Mouse (Mus musculus): Measurements from ENCODE around the gene Ghrh. TPM values are rescaled to one million over a fixed set of nuclear protein-coding genes. Genes with fewer than 3 reads are reported as not detected.
"Not testable (repeated sequence)": the region's sequence is repeated elsewhere in the genome, so short reads cannot be mapped to it uniquely, and the experiment has no call there.

The Ghrh gene
- total RNA-seq (2014; fragmentation: Nextera tagmentation) (not detected in 2 replicates), total RNA-seq (2017) (not detected in 2 replicates)

DNA sequence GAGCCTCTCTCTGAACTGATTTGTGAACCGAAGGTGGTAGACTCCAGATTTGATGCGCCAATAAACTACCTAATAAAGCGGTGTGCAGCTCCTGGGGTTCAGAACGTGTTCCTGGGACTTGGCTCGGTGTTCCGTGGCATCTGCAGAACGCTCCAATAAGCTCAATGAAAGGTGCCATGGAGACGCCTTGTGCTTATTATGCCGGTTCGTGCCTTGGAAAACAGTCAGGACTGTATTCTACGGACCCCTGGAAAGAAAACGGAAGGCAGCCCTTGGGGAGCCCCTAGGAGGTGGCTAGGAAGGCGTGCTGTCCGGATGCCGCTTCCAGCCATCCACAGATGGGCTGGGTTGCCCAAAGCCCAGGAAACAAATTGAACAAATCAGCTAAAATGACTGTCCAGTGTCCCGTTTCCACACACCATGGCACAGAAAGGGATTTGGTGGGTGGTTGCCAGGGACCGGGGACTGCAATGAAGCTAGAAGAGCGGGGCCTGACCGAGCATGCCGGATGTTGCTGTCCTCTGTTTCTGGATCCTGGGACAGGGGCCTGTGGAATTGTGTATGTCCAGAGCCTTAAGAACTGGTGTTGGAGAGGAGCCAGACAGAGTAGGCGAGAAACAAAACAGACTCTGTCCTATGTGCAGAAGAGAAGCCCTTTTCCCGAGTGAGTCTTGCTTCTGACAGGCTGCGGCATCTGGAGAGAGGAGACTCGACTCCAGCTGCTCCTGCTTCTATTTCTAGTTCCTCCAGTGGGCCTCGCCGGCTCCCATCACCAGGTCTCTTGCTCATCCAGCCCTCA is at the start of gene Ghrh:
Gene Ghrh (minus strand): TSS at position 146 of the 799 bp plus-strand sequence.
- no peak for ATAC-seq (replicated peaks; ENCODE audit: poor library complexity, severe bottlenecking)

DNA sequence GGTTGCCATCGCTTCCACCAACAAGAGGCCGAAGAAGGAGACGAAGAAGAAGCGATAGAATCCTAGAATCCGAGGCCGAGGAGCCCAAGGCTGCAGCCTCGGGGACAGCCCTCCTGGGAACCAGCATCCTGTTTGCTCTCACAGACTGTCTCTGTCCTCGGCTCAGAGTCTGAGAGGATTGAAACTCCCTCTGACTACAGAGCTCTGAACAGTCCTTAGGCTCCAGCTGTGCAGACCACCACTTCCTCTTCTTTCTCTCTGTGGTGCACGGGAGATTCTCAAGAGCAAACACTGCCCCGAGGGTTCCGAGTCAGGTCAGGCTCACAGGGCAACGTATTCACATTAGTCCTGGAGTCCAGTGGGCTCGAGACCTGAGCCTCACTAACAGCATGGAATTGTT is 48.7 kb upstream of the Ghrh start:
- peak; percentile 92 for ATAC-seq (replicated peaks; ENCODE audit: poor library complexity, severe bottlenecking)

DNA sequence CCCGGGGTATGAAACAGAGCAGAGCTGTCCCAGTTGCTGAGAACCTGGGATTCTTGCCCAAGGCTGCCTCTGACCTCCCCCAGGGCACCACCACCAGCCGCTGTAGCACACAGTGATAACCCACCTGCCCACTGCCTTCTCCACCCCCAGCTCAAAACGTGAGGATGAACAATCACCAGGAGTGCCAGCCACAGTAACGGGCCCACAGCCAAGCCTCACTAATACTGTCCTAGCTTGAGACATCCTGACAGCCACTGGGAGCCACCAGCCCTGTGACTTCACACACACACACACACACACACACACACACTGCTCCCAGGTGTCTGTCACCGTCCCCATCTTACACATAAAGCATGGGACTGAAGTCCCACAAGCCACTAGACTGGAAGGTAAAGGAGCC is 48.1 kb upstream of the Ghrh start:
- ATAC-seq (replicated peaks; ENCODE audit: poor library complexity, severe bottlenecking): no peak

DNA sequence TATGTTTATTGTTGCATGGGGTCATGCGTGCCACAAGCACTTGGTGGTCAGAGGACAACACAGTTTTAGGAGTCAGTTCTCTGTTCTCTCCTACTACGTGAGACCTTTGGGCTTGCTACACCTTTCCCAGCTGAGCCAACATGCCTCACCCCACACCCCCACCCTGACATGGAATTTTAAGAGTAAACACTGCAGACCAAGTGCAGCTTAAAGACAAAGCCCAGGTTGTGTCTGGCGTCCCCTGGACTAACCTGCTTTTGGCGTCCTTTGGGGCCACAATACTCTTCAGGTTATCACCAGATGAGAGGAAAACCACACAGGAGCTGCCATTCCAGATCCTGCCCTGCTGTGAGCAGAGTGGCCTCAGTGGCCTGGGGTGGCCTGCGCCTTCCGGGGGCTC is 47.6 kb upstream of the Ghrh start:
- no peak for ATAC-seq (replicated peaks; ENCODE audit: poor library complexity, severe bottlenecking)

DNA sequence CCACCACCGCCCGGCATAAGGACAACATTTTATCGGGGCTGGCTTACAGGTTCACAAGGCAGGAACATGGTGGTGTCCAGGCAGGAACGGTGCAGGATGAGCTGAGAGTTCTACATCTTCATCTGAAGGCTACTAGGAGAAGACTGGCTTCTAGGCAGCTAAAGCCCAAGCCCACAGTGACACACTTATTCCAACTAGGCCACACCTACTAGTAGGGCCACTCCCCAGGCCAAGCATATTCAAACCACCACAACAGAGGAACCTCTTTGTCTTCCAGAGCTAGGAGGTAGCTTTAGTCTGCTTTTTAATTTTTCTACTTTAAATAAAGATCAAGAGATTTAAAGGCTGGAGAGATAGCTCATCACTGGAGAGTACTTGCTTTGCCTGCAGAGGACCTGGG is 46.2 kb upstream of the Ghrh start:
- ATAC-seq (replicated peaks; ENCODE audit: poor library complexity, severe bottlenecking): no peak

DNA sequence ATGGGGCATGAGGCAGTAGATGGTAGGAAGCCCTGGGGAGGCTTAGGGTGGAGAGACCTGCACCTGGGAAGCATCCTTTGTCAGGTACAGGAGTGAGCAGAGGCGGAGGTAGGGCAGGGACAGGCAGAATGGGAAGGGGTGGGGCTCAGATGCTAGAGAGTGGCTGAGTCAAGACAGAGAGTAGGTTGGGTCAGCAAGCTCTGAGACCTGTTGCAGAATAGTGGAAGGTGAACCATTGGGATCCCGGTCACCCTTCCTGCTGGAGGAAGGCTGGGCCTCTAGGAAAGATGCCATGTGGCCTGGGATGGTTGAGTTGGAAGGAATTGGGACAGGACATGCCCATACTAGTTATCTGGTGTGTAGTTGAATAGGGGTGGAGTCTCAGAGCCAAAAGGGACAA is 45.0 kb upstream of the Ghrh start:
- no peak for ATAC-seq (replicated peaks; ENCODE audit: poor library complexity, severe bottlenecking)

DNA sequence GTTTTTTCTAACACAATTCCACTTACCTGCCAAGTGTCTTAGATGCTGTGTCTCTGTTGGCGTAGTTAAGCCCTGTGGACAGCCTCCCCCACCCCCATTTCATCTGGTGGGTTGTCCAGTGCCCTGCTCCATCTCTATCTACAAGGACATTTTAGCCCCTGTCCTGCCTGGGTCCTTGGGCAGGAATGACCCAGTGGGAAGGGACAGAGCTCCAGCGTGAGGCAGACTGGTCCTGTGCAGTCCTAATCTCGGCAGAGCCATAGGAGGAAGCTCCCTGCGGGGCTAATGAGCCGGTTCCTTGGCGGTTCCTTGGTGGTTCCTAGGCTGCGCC is 42.2 kb upstream of the Ghrh start:
- no peak for ATAC-seq (replicated peaks; ENCODE audit: poor library complexity, severe bottlenecking)

DNA sequence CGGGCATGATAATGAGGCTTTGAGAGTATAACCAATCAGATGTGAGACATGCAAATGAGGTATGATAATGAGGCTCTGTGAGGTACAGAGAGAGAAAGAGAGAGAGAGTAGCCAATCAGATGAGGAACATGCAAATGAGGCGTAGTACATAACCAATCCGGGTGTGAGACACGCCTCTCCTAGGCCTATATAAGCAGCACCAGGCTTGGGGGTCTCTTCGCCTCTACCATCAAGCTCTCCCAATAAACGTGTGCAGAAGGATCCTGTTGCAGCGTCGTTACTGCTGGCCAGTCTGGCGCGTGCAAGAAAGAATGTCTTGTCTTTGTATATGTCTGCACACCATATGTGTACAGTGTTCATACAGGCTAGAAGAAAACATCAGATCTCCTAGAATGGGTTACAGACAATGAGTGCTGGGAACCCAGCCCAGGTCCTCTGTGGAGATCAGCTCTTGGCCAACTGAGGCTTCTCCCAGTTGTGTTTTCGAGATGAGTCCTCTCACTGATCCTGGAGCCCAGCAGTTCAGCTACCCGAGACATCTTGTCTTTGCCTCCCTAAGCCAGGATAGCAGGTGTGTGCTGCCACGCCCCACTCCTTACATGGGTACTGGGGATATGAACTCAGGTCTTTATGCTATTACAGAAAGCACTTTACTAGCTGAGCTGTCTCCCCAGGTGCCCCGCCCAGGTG is 41.7 kb upstream of the Ghrh start:
- not testable (repeated sequence) for ATAC-seq (replicated peaks; ENCODE audit: poor library complexity, severe bottlenecking)

DNA sequence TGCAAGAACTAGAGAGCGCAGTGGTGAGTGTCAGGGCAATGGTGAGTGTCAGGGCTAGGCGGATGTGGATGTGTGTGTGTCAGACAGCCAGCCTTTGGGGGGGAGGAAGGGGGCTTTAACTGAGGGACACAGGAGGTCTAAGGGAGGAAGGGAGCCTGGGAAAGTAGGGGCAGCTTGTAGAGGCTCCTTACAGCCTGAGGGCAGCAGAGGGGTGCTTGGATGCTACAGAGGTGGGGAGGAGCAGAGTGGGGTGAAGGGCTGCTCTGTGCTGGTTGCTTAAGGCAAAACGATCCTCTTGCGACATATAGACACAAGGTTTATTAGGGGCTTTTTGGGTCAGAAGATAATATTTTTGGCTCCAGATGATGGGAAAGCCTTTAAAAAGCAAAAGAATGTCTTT is 37.5 kb upstream of the Ghrh start:
- ATAC-seq (replicated peaks; ENCODE audit: poor library complexity, severe bottlenecking): no peak

DNA sequence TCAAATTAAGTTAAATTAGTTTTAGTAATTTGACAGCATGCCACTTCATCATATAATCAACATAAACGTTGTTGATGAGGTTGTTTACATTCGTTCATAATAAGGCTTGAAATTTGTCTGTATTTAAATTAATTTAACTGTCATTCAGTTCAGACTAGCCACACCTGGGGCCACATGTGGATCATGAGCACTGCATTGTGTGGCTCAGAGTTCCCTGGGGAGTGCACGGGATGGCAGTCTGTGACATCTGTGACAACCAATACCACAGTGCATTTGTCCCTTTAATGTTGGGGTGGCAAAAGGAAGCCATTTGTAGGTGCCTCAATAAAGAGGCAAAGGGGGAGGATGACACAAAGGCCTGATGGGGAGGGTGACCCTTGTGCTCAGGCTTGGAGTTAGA is 29.7 kb upstream of the Ghrh start:
- ATAC-seq (replicated peaks; ENCODE audit: poor library complexity, severe bottlenecking): no peak

DNA sequence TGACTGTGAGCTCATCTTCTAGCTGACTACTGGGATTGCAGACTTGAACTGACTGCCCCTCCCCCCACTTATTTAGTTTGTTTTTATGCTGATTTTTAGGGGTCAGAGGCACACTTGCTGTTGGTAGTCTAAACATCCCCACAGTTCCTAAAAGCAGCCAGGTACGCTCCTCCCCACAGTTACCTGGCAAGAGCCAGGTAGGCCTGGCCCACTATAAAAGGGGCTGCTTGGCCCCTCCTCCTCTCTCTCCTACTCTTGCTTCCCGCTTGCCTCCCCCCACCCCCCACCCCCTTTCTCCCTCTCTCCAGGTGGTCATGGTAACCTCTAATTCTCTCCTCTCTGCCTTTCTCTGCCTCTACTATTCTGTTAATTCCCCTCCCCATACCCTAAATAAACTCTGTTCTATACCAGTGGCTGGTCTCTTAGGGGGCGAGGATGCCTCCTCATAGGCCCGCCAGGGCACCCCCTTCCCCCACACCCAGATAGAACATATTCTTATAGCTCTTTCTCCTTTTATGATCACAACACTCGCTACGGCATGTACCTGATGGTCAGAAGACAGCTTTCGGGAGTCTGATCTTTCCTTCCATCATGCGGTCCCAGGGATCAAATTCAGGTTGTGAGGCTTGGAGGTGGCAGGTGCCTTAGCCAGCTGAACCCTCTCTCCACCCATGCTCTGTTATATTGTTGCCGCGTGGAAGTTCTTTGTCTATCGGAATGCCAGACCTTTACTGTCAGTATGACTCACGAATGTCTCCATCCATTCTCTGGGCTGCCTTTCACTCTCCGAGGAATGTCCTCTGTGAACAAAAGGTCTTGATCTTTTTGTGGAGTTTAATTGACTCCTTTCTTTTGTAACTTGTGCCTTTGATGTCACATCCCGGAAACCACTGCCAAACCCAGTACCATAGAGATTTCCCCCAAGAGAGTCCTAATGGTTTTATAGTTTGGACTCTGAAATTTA is 28.8 kb upstream of the Ghrh start:
- ATAC-seq (replicated peaks; ENCODE audit: poor library complexity, severe bottlenecking): no peak

DNA sequence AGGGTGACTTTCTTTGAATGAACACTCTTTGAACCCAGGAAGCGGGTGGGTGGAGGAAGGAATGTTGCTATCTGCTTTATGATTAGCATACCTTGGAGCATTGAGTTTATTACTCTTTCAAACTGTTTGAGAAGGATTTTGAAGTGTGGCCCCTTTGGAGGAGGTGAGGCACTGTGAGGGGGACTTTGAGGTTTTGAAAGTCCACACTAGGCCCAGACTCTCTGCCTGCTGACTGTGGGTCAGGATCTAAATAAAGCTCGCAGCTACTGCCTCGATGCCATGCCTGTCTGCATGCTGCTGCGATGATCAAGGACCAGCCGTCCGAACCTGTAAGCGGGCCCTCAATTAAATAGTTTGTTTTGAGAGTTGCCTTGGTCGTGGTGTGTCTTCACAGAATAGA is 27.7 kb upstream of the Ghrh start:
- ATAC-seq (replicated peaks; ENCODE audit: poor library complexity, severe bottlenecking): no peak

DNA sequence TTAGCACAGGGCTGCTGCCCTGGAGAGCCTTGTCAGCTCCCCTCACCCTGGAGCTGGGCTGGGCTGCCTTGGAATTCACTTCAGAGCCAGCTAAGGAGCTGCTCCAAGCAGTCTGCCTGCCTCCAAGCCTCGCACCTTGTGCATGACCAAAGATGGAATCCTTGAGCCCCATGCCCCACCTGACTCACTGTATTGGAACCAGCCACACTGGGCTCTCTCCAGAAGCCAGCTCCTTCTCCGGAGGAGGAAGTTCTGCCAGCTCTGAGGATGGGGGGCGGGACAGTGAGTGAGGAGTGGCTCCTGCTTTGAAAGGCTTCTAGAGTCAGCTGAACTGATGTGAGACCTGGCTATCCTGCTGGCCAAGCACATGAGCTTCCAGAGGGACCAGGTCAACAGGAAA is 26.4 kb upstream of the Ghrh start:
- ATAC-seq (replicated peaks; ENCODE audit: poor library complexity, severe bottlenecking): no peak

DNA sequence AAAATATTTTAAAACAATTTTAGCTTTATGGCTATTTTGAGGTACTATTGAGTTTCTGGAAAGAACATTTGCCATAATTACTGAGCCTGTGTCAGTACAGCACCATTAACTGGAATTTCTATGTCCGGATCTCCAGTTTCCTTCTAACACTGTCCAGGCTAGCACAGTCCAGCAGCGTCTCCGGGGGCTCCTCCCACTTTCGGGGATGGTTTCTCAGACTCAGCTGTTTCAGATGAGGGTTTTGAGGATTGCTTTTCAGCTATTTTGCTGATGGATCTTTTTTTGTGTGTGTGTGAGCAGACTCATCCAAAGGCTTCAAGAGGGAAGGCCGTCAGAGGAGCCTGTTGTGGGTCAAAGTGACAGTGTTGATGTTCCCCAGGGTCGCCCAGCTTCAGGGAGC is 24.4 kb upstream of the Ghrh start:
- ATAC-seq (replicated peaks; ENCODE audit: poor library complexity, severe bottlenecking): no peak

DNA sequence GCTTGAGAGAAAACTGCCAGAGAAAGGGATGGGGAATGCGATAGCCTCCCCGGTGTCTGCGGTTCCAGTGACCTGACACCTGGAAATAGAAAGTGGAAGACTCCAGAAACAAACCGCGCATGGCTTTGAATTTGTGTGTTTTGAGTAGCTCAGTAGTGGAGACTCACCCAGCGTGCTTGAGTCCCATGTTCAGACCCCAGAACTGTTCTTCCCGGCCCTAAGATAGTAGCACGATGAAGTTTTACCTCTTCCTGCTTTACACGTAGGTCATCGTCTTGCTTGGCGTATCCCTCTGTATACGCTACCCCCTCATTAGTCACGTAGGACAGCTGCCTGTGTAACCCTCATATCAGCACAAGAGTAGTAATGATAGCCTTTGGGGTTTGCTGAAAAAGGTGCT is 20.7 kb upstream of the Ghrh start:
- ATAC-seq (replicated peaks; ENCODE audit: poor library complexity, severe bottlenecking): peak; percentile 18; the same call in 1 of the 2 replicates

DNA sequence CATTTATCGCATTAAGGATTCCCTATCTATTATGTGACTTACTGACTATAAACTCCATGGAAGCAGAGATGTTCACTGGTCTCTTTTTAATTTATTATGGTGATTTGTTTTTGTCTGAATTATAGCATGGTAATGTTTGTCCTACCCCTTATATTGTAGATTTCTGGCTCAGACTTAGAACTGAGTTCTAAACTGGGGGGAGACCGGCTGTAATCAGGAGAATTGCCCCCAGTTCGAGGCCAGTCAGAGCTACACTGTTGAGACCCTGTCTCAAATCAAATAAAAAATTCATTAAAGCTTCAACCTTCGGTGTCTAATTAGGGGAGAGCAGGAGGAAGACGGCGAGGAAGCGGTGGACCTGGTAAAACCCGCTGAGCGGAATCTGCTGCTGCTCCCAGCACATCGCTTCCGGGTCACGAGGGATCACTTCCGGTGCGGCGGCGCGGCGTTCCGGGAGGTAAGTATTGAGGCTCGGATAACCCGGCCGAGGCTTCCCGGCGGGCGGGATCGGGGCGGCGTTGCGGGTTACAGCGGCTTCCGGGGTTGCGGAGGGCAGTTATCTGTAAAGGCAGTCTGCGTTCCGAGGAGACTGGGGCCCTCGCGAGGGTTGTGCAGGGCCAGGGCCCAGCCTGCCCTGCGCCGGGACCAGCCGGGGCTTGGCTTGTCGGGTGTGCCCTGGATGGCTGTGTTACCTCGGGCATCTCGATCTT is 20.0 kb upstream of the Ghrh start, which contains the start of gene Manbal:
Gene Manbal (plus strand): TSS at position 411 of the 710 bp plus-strand sequence.
- ATAC-seq (replicated peaks; ENCODE audit: poor library complexity, severe bottlenecking): peak; percentile 89

DNA sequence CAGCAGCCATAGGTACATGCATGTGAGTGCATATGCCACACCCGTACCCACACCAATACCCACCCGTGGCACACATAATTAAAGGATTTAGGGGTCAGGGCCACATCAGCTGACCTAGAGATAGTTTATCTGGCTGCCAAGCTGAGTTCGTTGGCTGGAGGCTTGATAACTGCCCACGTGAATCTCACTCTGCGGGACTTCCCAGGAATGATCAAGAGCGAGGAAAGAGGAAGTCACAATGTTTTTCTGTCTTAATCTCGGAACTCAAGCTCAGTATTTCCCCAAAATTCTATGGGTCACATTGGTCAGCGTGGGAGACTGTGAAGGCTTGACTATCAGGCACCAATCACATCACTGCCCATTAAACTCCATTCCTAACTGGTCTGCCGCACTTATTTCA is 19.5 kb upstream of the Ghrh start:
- peak; percentile 67 for ATAC-seq (replicated peaks; ENCODE audit: poor library complexity, severe bottlenecking)

DNA sequence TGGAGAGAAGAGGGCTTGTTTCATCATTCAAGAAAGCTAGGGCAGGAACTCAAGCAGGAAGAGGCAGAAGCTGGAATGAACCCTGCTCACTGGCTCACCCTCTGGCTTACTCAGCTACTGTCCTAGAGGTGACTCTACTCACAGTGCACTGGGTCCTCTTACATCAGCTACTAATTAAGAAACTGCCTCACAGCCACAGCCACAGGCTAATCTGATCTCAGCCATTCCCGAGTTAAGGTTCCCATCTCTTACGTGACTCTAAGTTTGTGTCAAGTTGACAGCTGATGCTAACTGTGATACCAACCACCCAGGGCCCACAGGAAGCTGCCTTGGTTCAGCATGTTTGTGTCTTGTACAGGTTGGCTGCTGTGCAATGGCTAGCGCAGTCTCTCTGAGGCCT is 15.7 kb upstream of the Ghrh start:
- no peak for ATAC-seq (replicated peaks; ENCODE audit: poor library complexity, severe bottlenecking)

DNA sequence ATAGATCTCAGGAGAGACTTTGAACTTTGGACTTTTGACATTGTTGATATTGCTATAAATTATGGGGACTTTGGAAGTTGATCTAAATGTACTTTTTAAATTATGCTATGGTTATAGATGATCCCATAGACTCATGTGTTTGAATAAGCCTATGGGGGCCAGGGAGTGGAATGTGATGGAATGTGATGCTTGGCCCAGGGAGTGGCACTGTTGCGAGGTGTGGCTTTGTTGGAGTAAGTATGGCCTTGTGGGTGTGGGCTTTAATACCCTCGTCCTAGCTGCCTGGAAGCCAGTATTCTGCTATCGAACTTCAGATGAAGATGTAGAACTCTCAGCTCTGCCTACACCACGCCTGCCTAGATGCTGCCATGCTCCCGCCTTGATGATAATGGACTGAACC is 12.7 kb upstream of the Ghrh start:
- ATAC-seq (replicated peaks; ENCODE audit: poor library complexity, severe bottlenecking): no peak

DNA sequence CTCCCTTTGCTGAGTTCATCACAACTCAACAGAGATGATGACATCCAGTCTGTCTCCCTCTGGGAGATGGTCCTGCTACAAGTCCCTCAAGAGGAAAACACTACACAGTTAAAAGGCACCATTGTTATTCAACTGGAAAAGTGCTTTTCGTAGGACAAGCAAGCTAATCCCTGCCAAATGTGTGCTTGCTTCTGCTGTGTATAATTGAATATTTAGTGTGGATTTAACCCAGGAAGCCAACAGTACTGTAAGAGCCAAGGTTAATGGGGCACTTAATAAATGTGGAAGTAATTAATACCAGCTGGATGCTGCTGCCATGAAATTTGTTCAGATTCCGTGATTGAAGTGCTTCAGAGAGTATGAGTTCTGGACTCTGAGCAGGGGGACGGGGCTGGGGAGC is 6.8 kb upstream of the Ghrh start:
- no peak for ATAC-seq (replicated peaks; ENCODE audit: poor library complexity, severe bottlenecking)

All from granulocyte monocyte progenitor cell, adult 5-6 weeks (primary cell).